Mouse (Mus musculus) frontal cortex, postnatal 25 days (tissue): ENCODE data around the gene Ost4.

Source experiments
- DNase-seq, 2 experiments: peaks; one replicate each; pipeline ENCODE4 v3.0.0; 2022; ENCODE audit warnings: low spot score in 2 of 2

Gene Ost4

GRCm38 (mm10) chr5:30924614-30925013 lies 17.0 kb upstream of the Ost4 start:
- DNase-seq = no peak

GRCm38 (mm10) chr5:30923119-30923518 lies 15.5 kb upstream of the Ost4 start:
- no peak for DNase-seq

DNA sequence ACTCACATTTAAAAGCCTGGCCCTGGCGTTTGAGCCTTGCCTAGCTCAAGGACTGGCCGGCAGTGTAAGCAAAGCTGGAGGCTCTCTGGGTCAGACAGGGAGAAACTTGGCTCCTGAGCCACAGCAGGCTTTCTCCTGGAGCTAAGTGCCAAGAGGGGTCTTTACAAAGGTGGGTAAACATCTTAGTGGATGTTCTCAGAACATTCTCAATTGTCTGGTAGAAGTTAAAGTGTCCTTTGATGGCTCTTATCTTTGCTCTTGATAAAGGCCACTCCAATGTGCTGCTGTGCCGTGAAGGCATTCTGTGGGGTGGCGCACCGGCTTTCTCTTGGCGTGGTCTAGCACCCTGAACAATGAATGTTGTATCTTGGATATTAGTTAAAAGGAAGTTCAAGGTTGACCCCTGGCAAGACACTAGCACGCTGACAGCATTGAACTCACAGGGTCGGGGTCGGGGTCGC lies 15.0 kb upstream of the Ost4 start:
- DNase-seq = no peak

DNA sequence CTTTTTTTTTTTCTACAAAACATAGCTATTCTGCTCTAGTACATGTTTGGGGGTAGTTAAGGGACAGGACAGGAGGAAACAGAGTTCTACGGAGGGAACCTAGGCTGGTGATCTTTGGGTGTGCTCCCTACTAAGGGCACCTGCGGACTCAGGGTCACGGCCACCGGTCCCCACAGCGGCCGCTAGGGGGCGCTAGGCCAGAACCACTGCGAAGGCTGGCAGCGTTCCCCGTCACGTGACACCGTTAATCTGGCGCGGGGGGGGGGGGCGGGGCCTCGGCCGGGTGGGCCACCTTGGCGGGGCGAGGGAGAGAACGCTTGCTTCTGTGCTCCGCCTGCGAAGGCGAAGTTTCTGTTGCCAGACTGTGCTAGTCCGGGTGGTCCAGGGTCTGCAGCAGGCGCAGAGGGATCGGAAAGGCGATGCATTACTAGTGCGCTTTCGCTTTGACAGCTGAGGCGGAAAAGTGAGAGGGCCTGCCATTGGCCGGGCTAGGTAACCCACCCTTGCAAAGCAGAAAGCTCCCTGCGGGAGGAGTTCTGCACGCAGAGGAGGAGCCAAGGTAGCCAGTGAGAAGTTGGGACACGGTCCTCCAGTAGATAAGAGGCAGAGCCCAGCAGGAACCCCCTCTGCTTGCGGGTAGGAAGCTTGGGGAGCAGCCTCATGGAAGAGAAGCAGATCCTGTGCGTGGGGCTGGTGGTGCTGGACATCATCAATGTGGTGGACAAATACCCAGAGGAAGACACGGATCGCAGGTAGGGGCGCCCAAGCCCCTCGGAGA lies 13.9 kb upstream of the Ost4 start, which contains the start of gene Khk:
Gene Khk (plus strand): TSS at position 176 of the 778 bp plus-strand sequence.
- DNase-seq = peak; percentile 83 to 89

DNA sequence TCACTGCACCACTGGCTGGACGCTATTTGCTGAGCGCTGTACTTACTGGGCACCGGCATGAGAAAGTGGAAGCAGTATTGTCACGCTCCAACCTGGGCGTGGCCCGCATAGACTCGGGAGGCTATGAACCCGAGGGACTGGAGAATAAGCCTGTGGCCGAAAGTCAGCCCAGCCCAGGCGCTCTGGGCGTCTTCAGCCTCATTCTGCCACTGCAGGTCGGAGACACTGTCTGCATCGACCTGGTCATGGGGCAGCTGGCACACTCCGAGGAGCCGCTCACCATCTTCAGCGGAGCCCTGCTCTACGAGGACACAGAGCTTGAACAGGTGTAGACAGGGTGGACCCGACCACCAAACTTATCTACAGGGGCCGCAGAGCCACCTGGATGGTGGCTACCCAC lies 13.0 kb upstream of the Ost4 start:
- DNase-seq = no peak

GRCm38 (mm10) chr5:30919831-30920614 lies 12.4 kb upstream of the Ost4 start:
- no peak for DNase-seq

DNA sequence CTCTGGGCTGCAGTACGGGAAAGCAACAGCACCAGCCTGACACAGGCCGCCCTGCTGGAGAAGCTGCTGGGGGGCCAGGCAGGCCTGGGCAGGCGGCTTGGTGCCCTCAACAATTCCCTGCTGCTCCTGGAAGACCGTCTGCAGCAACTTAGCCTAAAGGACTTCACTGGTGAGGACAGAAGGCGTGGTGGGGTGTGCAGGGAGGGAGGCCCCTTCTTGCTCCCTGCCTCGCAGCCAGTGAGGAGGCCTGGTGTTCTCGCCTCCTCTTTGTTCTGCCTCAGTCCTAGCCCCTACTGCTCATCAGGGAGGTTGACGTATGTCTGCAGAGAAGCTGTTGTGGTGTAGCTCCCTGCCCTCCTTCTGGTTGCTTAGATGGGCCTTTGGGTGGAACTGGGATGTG lies 11.1 kb upstream of the Ost4 start:
- DNase-seq = no peak

GRCm38 (mm10) chr5:30917891-30918670 lies 10.5 kb upstream of the Ost4 start:
- no peak for DNase-seq

GRCm38 (mm10) chr5:30917348-30917747 lies 9.8 kb upstream of the Ost4 start:
- DNase-seq = no peak

DNA sequence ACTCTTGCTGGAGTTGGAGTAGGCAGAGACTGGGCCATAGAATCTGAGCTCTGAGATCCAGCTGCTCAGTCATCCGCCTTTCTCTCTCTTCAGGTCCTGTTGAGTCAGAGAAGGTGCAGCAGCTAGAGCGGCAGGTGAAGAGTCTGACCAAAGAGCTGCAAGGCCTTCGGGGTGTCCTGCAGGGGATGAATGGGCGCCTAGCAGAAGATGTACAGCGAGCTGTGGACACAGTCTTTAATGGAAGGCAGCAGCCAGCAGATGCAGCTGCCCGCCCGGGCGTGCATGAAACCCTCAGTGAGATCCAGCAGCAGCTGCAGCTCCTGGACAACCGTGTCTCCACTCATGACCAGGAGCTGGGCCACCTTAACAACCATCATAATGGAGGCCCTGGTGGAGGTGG lies 9.3 kb upstream of the Ost4 start:
- no peak for DNase-seq

DNA sequence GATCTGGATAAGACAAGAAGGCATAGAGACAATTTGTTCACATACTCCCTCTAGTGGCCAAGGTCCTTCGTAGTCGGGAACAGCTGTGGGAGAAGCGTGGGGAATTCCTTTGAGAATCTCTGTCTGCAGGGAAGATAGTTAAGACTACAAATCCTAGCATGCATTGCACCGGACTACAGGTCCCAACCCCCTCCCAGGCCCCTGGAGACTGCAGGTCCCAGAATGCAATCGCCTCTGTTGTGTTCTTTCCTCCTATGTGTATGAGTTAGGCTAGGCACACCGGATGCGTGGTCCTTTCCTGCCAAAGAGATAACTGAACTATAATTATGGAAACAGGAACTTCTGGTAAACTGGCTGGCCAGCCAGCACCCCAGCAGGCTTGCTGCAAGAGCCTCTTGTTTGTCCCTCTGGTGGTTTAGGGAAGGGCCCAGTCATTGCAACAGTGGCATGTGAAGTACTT lies 8.4 kb upstream of the Ost4 start:
- DNase-seq = peak; percentile 70 to 83

DNA sequence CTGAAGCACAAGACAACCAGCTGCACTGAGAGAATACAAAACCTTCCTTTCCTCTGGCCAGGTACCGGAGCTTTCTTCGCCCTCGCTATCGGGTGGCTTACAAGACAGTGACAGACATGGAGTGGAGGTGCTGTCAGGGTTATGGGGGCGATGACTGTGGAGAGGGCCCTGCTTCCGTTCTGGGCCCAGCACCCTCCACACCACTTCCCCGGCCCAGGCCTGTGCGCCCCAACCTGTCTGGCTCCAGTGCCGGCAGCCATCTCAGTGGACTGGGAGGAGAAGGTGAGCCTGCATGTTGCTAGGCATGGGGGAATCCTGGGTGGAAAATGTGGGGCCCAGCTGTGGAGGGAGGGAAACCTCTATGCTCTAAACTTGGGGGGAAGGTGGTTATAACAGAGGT lies 7.9 kb upstream of the Ost4 start:
- DNase-seq = no peak

DNA sequence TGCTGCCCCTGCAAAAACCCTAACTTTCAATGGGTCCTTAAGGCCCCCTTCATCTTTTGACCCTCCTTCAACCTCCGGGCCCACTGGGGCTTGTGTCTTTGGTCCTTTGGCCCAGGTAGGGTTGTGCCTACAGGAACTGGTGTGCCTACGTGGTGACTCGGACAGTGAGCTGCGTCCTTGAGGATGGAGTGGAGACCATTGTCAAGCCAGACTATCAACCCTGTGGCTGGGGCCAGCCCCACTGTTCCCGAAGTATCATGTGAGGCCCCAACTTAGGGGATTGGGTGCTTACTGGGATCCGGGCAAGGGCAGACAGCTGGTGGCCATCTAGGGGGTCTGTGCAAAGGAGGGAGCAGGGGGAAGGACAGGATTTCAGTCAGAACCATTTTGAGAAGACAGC lies 7.3 kb upstream of the Ost4 start:
- DNase-seq = no peak

DNA sequence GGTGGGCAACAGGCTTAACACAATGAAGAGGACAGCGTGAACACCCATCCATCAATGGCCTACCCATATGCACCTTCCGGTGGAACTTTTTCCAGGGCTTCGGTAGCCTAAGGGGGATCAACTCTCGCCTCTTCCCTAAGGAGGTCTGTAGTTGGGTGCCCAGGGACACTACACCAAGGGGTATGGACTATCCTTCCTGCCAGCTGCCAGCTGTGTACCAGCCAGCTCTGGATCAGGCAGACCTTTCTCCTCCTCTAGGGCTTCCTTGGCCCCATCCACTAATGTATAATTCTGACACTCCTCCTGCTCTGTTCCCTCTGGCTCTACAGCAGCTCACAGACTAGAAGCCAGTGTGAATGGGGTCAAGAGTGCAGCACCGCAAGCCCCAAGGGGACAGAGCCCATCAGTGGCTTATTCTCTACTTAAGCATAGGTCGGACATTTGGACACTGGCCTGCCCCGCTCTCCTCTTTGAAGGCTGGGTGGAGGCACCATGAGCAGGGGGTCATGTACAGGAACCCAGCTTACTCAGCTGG lies 6.6 kb upstream of the Ost4 start:
- DNase-seq = no peak

DNA sequence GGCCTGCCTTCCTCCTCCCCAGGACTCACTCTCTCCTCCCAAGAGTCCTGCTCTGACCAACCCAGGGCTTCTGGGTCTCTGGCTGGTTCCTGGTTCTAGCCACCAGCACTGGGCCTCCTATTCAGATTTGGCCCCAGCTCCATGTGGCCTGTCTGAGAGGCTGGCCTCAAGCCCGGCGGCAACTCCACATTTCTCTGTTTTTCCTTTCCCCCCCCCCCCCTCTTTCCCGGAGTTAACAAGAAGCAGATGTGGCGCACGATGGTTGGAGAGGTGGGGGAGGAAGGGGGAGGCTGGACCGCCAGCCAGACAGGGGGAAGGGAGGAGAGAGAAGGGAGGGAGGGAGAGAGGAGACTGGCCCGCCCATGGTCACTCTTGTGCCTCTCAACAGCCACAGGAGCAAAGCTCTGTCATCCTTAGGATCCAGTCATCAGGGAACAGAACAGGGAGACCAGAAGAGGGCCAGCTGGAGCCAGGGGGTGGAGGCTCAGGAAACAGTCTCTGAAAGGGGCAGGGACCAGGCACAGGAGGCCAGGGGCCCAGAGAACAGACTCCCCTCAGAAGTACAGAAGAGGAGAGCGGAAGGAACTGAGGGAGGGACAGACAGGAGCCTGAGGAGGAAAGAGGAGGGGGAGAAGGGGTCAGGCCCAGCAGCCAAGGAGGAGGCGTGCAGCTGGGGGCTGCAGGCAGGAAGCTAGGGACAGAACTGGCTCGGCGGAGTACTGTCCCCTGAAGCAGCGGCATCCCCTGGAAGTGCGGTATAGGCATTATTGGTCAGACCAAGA lies 5.7 kb upstream of the Ost4 start, which contains the start of gene Emilin1:
Gene Emilin1 (plus strand): TSS at position 343 of the 782 bp plus-strand sequence.
- no peak for DNase-seq

DNA sequence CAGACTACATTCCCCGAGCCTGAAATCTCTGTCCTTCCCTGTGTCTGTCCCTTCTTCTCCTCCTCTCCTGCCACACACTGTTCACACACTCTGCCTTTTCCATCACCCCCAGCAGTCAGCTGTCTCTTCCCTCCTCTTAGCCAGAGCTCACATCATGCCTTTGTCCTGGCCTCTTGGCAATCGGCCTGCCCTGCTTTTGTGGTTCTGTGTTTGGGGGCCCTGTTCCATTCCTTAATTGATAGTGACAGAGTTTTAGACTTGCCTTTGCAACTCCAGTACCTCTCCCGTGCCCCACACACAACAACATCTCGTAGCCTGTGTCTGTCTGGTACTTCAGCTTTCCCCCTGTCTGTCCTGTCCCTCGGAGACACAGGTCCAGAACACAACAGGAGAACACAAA lies 4.6 kb upstream of the Ost4 start:
- no peak for DNase-seq

DNA sequence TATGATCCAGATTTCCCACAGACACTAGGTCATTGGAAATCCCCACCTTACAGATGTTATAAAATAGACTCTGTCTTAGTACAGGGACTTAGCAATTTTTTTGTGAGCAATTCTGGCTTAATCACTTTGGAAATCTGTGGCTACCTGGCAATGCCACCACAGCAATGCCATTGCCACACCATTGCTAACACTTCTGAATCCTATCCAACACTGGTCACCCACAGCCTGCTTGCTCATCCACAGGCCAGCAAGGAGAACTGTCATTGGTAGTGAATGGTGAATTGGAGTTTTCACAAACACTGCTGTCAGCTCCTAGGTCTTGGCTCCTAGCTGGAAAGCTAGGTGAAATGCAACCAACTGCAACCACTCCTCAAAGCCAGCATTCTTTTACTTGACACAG lies 2.9 kb upstream of the Ost4 start:
- DNase-seq = no peak

GRCm38 (mm10) chr5:30909863-30910262 lies 2.3 kb upstream of the Ost4 start:
- DNase-seq = no peak

- DNase-seq = no peak
These were observed 1.7 kb upstream of the Ost4 start for GRCm38 (mm10) chr5:30909300-30909659.

GRCm38 (mm10) chr5:30908426-30909299 lies 1.1 kb upstream of the Ost4 start:
- no peak for DNase-seq
